Mouse (Mus musculus) intestine, postnatal 0 days (tissue): ENCODE results near the gene Cdk14. TPM values are rescaled to one million over a fixed set of nuclear protein-coding genes. Genes with fewer than 3 reads are reported as not detected.
A peak's percentile ranks its signal among the peaks of the same experiment; 100 is the strongest.

Experiments used
- ATAC-seq: fragments of 200-750 bp; cut with Nextera tagmentation; 2 replicates; pipeline ENCODE4 v1.8.0; 2017; ENCODE audit warnings: mild to moderate bottlenecking, moderate TSS enrichment, moderate library complexity
- H3K27ac ChIP-seq: fragments of 300-500 bp; sonication (generic); 2 replicates; pipeline ENCODE4 v1.5.1; 2014; ENCODE audit warnings: mild to moderate bottlenecking, low read depth, low read length, moderate library complexity
- H3K27me3 ChIP-seq: fragments of 300-500 bp; sonication (generic); replicated peaks from 2 replicates; pipeline ENCODE4 v1.6.1; 2014; ENCODE audit warnings: low read length, mixed read lengths; ENCODE audit not compliant: control insufficient read depth, insufficient read depth
- H3K36me3 ChIP-seq: fragments of 300-500 bp; sonication (generic); 2 replicates; pipeline ENCODE4 v1.6.1; 2014; ENCODE audit warnings: mild to moderate bottlenecking, moderate library complexity; ENCODE audit not compliant: control insufficient read depth, insufficient read depth
- H3K4me1 ChIP-seq: fragments of 300-500 bp; sonication (generic); replicated peaks from 2 replicates; pipeline ENCODE4 v1.6.1; 2014; ENCODE audit warnings: antibody characterized with exemption, low read length, mixed read lengths; ENCODE audit not compliant: control insufficient read depth, insufficient read depth
- H3K4me2 ChIP-seq: fragments of 300-500 bp; sonication (generic); replicated peaks from 2 replicates; pipeline ENCODE4 v1.6.1; 2014; ENCODE audit warnings: low read depth, mild to moderate bottlenecking, moderate library complexity
- H3K4me3 ChIP-seq: fragments of 300-500 bp; sonication (generic); 2 replicates; pipeline ENCODE4 v1.5.1; 2014; ENCODE audit warnings: low read depth, low read length
- H3K9ac ChIP-seq: fragments of 300-500 bp; sonication (generic); 2 replicates; pipeline ENCODE4 v1.6.1; 2014; ENCODE audit warnings: mild to moderate bottlenecking, low read depth, low read length
- H3K9me3 ChIP-seq: fragments of 300-500 bp; sonication (generic); 2 replicates; pipeline ENCODE4 v1.6.1; 2016; ENCODE audit warnings: mixed run types; ENCODE audit not compliant: control insufficient read depth
- CTCF ChIP-seq: sonication (generic); IDR thresholded peaks from 2 replicates; pipeline ENCODE4 v1.5.1; 2016; ENCODE audit warnings: low read depth, mild to moderate bottlenecking, control low read depth, antibody characterized with exemption, moderate library complexity
- WGBS: fragments of 180-500 bp; shearing (Covaris S2); extraction: QIAGEN DNeasy Blood & Tissue Kit; methylation state at CpG from one replicate; pipeline ENCODE4 v1.1.7; 2014; 5-methylcytosine and 5-hydroxymethylcytosine counted together
- microRNA-seq: library from miRNA; unstranded; fragments of <30 nt; microRNA quantifications from one replicate; pipeline ENCODE4, GENCODE M21; 2016
- polyA plus RNA-seq: library from polyadenylated mRNA; unstranded; fragments of >200 nt; fragmentation: Nextera tagmentation; extraction: Ambion mirVana; gene quantifications from 2 replicates; pipeline ENCODE4 v1.2.1, GENCODE M21; 2015

The Cdk14 gene
- polyA plus RNA-seq, 1 experiment from 2014 or later, result 4.4 TPM

DNA sequence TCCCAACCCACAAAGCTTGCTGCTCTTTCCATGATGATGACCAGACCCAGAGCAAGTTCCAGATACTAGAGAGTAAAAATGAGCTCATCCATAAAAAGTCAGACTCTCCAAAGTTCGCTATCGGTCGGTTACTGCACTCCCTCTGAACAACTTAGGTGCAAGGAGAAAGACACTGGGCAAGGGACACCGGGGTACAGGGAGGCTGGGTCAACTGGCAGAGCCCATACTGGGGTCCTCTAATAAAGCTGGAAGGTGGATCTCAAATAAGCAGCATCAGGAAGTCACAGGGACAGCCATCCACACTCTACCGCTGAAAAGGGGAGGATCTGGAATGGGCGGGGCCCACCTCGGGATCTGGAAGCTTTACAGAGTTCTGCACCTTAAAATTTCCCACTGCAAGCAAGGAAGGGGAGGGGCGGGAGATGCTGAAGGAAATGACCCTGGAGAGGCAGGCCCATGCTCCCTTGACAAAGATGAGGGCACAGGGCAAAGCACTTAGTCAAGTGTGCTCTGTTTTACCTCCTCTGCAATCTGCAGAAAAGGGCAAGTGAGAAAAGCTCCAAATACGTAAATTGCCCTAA lies 665.3 kb downstream of the Cdk14 start:
- Histone ChIP-seq H3K9me3 (no peaks in the 10 kb centered on the region), H3K4me2 (peak overlapping the region; percentile 83), H3K36me3 (no peaks in the 10 kb centered on the region), H3K27ac (no peak overlapping the region), H3K27me3 (0 out of 2 replicates have a peak, but pooled peaks cover 12% of the 10 kb centered on the region), H3K9ac (no peak overlapping the region), H3K4me3 (peak overlapping the region; percentile 70), H3K4me1 (no peaks in the 10 kb centered on the region)
- ATAC-seq, result no peak
- no peak for TF ChIP-seq CTCF
- WGBS, result 42% methylated on average over 9 of the region's 9 CpGs

Small RNAs within 50 kb of the gene (microRNA-seq; reads per million reads assigned to microRNA genes)
- gene Gm25037 (not detected), gene Gm44483 (not detected)

Other genes with a start within 250 kb of the Cdk14 start
- not detected in 2 replicates for gene 1700015F17Rik, start 58.8 kb upstream of the Cdk14 start, polyA plus RNA-seq
- gene Cldn12, start 94.6 kb upstream of the Cdk14 start, polyA plus RNA-seq, result 14.6 and 15.1 TPM in 2 replicates
- gene Gtpbp10, start 139.2 kb upstream of the Cdk14 start, polyA plus RNA-seq, result 12.7 TPM in 2 replicates
- gene Gm8773, start 153.5 kb upstream of the Cdk14 start, polyA plus RNA-seq, result 1.3 TPM in 2 replicates
- gene Cfap69, start 243.9 kb upstream of the Cdk14 start, polyA plus RNA-seq, result 0.38 and 1.3 TPM in 2 replicates